Mouse (Mus musculus) forebrain, embryonic 13.5 days (tissue): Measurements from ENCODE around the gene Crhr2. TPM values are rescaled to one million over a fixed set of nuclear protein-coding genes. Genes with fewer than 3 reads are reported as not detected.

ENCODE experiments used
- ATAC-seq: fragments of 200-750 bp; cut with Nextera tagmentation; 2 replicates; pipeline ENCODE4 v1.8.0; 2017
- H3K27ac ChIP-seq: fragments of 300-500 bp; sonication (generic); 2 replicates; pipeline ENCODE4 v1.5.1; 2015; ENCODE audit warnings: inconsistent platforms, mild to moderate bottlenecking, moderate library complexity
- H3K27me3 ChIP-seq: fragments of 300-500 bp; sonication (generic); 2 replicates; pipeline ENCODE4 v1.6.1; 2015; ENCODE audit warnings: mild to moderate bottlenecking, inconsistent platforms
- H3K36me3 ChIP-seq: fragments of 300-500 bp; sonication (generic); 2 replicates; pipeline ENCODE4 v1.6.1; 2015; ENCODE audit warnings: mild to moderate bottlenecking, inconsistent platforms; ENCODE audit not compliant: poor library complexity, severe bottlenecking
- H3K4me1 ChIP-seq: fragments of 300-500 bp; sonication (generic); 2 replicates; pipeline ENCODE4 v1.6.1; 2015; ENCODE audit warnings: inconsistent platforms
- H3K4me2 ChIP-seq: fragments of 300-500 bp; sonication (generic); 2 replicates; pipeline ENCODE4 v1.6.1; 2015; ENCODE audit warnings: inconsistent platforms, mild to moderate bottlenecking, moderate library complexity
- H3K4me3 ChIP-seq: fragments of 300-500 bp; sonication (generic); 2 replicates; pipeline ENCODE4 v1.5.1; 2015; ENCODE audit warnings: mild to moderate bottlenecking, inconsistent platforms
- H3K9ac ChIP-seq: fragments of 300-500 bp; sonication (generic); 2 replicates; pipeline ENCODE4 v1.6.1; 2015; ENCODE audit warnings: mild to moderate bottlenecking, inconsistent platforms
- H3K9me3 ChIP-seq: fragments of 300-500 bp; sonication (generic); replicated peaks from 2 replicates; pipeline ENCODE4 v1.6.1; 2016; ENCODE audit warnings: inconsistent platforms
- WGBS: fragments of 180-500 bp; shearing (Covaris S2); methylation state at CpG from one replicate; pipeline ENCODE4 v1.1.7; 2015; 5-methylcytosine and 5-hydroxymethylcytosine counted together
- polyA plus RNA-seq: library from polyadenylated mRNA; unstranded; fragments of >200 nt; fragmentation: Nextera tagmentation; extraction: Ambion mirVana; gene quantifications from 2 replicates; pipeline ENCODE4 v1.2.1, GENCODE M21; 2015

The Crhr2 gene
- polyA plus RNA-seq = 0.28 and 0.30 TPM in 2 replicates

GRCm38 (mm10) chr6:55132794-55133193, at the start of gene Crhr2:
Gene Crhr2 (minus strand): TSS chr6:55133016.
- WGBS = 81% methylated on average over 10 of the region's 10 CpGs
- Histone ChIP-seq H3K27ac (no peak within 1 kb of the TSS), H3K36me3 (no peaks in the 10 kb centered on the region), H3K9ac (no peak within 1 kb of the TSS), H3K4me1 (no peaks in the 10 kb centered on the region), H3K4me2 (no peak within 1 kb of the TSS), H3K4me3 (no peak within 1 kb of the TSS), H3K27me3 (no peaks in the 10 kb centered on the region), H3K9me3 (no peaks in the 10 kb centered on the region)
- ATAC-seq = no peak

GRCm38 (mm10) chr6:55179560-55179959, 46.7 kb upstream of the Crhr2 start:
- Histone ChIP-seq H3K9ac (no peak overlapping the region), H3K4me1 (no peaks in the 10 kb centered on the region), H3K36me3 (no peaks in the 10 kb centered on the region), H3K4me2 (no peak overlapping the region), H3K9me3 (no peaks in the 10 kb centered on the region), H3K4me3 (no peak overlapping the region), H3K27me3 (0 out of 2 replicates have a peak, but pooled peaks cover 6% of the 10 kb centered on the region), H3K27ac (no peak overlapping the region)
- ATAC-seq = no peak
- 91% methylated on average over 7 of the region's 7 CpGs for WGBS

GRCm38 (mm10) chr6:55177060-55177732, 44.4 kb upstream of the Crhr2 start:
- Histone ChIP-seq H3K4me2 (no peak overlapping the region), H3K4me1 (no peaks in the 10 kb centered on the region), H3K27ac (no peak overlapping the region), H3K27me3 (0 out of 2 replicates have a peak, but pooled peaks cover 6% of the 10 kb centered on the region), H3K9me3 (no peaks in the 10 kb centered on the region), H3K4me3 (no peak overlapping the region), H3K9ac (no peak overlapping the region), H3K36me3 (no peaks in the 10 kb centered on the region)
- WGBS = 50% methylated on average over 12 of the region's 12 CpGs
- no peak for ATAC-seq

- H3K36me3 ChIP-seq = no peaks in the 10 kb centered on the region
- H3K4me3 ChIP-seq = no peak overlapping the region
- H3K27me3 ChIP-seq = peaks cover 8% of the 10 kb centered on the region
- 64% methylated on average over 5 of the region's 5 CpGs for WGBS
- no peaks in the 10 kb centered on the region for H3K4me1 ChIP-seq
- H3K9me3 ChIP-seq = no peaks in the 10 kb centered on the region
- no peak overlapping the region for H3K4me2 ChIP-seq
- H3K9ac ChIP-seq = no peak overlapping the region
- no peak for ATAC-seq
- no peak overlapping the region for H3K27ac ChIP-seq
Observed at GRCm38 (mm10) chr6:55175892-55176291, 43.1 kb upstream of the Crhr2 start.

- H3K4me3 ChIP-seq = no peak overlapping the region
- no peak overlapping the region for H3K9ac ChIP-seq
- H3K27me3 ChIP-seq = peaks cover 12% of the 10 kb centered on the region
- H3K27ac ChIP-seq = no peak overlapping the region
- no peak for ATAC-seq
- 48% methylated on average over 2 of the region's 2 CpGs for WGBS
- no peaks in the 10 kb centered on the region for H3K9me3 ChIP-seq
- H3K36me3 ChIP-seq = no peaks in the 10 kb centered on the region
- H3K4me2 ChIP-seq = no peak overlapping the region
- H3K4me1 ChIP-seq = no peaks in the 10 kb centered on the region
Observed at GRCm38 (mm10) chr6:55175456-55175855, 42.6 kb upstream of the Crhr2 start.

GRCm38 (mm10) chr6:55174741-55175181, 41.9 kb upstream of the Crhr2 start, which contains the start of gene Inmt:
Gene Inmt (minus strand): TSS chr6:55175043.
- Histone ChIP-seq H3K4me2 (no peak within 1 kb of the TSS), H3K27me3 (peaks cover 12% of the 10 kb centered on the region), H3K27ac (no peak within 1 kb of the TSS), H3K4me1 (no peaks in the 10 kb centered on the region), H3K4me3 (no peak within 1 kb of the TSS), H3K9ac (no peak within 1 kb of the TSS), H3K9me3 (no peaks in the 10 kb centered on the region), H3K36me3 (no peaks in the 10 kb centered on the region)
- WGBS = 73% methylated on average over 1 of the region's 1 CpGs
- ATAC-seq = no peak

- ATAC-seq = no peak
- no peaks in the 10 kb centered on the region for H3K36me3 ChIP-seq
- no peaks in the 10 kb centered on the region for H3K4me1 ChIP-seq
- H3K27me3 ChIP-seq = peaks cover 12% of the 10 kb centered on the region
- no peak overlapping the region for H3K9ac ChIP-seq
- no peaks in the 10 kb centered on the region for H3K9me3 ChIP-seq
- H3K4me3 ChIP-seq = no peak overlapping the region
- H3K27ac ChIP-seq = no peak overlapping the region
- no peak overlapping the region for H3K4me2 ChIP-seq
- WGBS = 10% methylated on average over 3 of the region's 3 CpGs
Observed at GRCm38 (mm10) chr6:55173941-55174349, 41.1 kb upstream of the Crhr2 start.

- peaks cover 12% of the 10 kb centered on the region for H3K27me3 ChIP-seq
- H3K27ac ChIP-seq = no peak overlapping the region
- H3K4me2 ChIP-seq = no peak overlapping the region
- no peak overlapping the region for H3K9ac ChIP-seq
- H3K4me3 ChIP-seq = no peak overlapping the region
- no peaks in the 10 kb centered on the region for H3K36me3 ChIP-seq
- ATAC-seq = no peak
- no peaks in the 10 kb centered on the region for H3K4me1 ChIP-seq
- H3K9me3 ChIP-seq = no peaks in the 10 kb centered on the region
- WGBS = 49% methylated on average over 10 of the region's 10 CpGs
Observed at GRCm38 (mm10) chr6:55173171-55173570, 40.4 kb upstream of the Crhr2 start.

- H3K4me3 ChIP-seq = no peak overlapping the region
- no peaks in the 10 kb centered on the region for H3K4me1 ChIP-seq
- peaks cover 8% of the 10 kb centered on the region for H3K27me3 ChIP-seq
- ATAC-seq = no peak
- 58% methylated on average over 4 of the region's 4 CpGs for WGBS
- no peaks in the 10 kb centered on the region for H3K36me3 ChIP-seq
- H3K9ac ChIP-seq = no peak overlapping the region
- H3K9me3 ChIP-seq = no peaks in the 10 kb centered on the region
- no peak overlapping the region for H3K4me2 ChIP-seq
- no peak overlapping the region for H3K27ac ChIP-seq
Observed at GRCm38 (mm10) chr6:55171638-55172037, 38.8 kb upstream of the Crhr2 start.

GRCm38 (mm10) chr6:55169818-55170217, 37.0 kb upstream of the Crhr2 start:
- Histone ChIP-seq H3K9ac (no peak overlapping the region), H3K4me3 (no peak overlapping the region), H3K27ac (no peak overlapping the region; the same call in 1 of the 2 replicates), H3K4me1 (no peaks in the 10 kb centered on the region), H3K9me3 (no peaks in the 10 kb centered on the region), H3K27me3 (peaks cover 6% of the 10 kb centered on the region), H3K36me3 (no peaks in the 10 kb centered on the region), H3K4me2 (no peak overlapping the region)
- ATAC-seq = no peak
- 63% methylated on average over 5 of the region's 5 CpGs for WGBS

GRCm38 (mm10) chr6:55166777-55167463, 34.1 kb upstream of the Crhr2 start:
- Histone ChIP-seq H3K4me2 (no peak overlapping the region), H3K4me1 (no peaks in the 10 kb centered on the region), H3K36me3 (no peaks in the 10 kb centered on the region), H3K27me3 (peaks cover 6% of the 10 kb centered on the region), H3K27ac (no peak overlapping the region), H3K9ac (no peak overlapping the region), H3K9me3 (no peaks in the 10 kb centered on the region), H3K4me3 (no peak overlapping the region)
- ATAC-seq = peak; percentile 68; the same call in 1 of the 2 replicates
- WGBS = 52% methylated on average over 7 of the region's 7 CpGs

- 60% methylated on average over 8 of the region's 8 CpGs for WGBS
- no peaks in the 10 kb centered on the region for H3K9me3 ChIP-seq
- H3K9ac ChIP-seq = no peak overlapping the region
- no peaks in the 10 kb centered on the region for H3K27me3 ChIP-seq
- H3K4me3 ChIP-seq = no peak overlapping the region
- H3K36me3 ChIP-seq = no peaks in the 10 kb centered on the region
- H3K27ac ChIP-seq = no peak overlapping the region
- no peak overlapping the region for H3K4me2 ChIP-seq
- H3K4me1 ChIP-seq = 0 out of 2 replicates have a peak, but pooled peaks cover 6% of the 10 kb centered on the region
- no peak for ATAC-seq
Observed at GRCm38 (mm10) chr6:55163046-55163584, 30.3 kb upstream of the Crhr2 start.
